33 mouse cellular contexts compared by ENCODE assay signal in genomic region chr1:157334834-157335233, GRCm38 (mm10).
DNase-seq lines count a peak whose midpoint lies in the region; ATAC-seq and TF ChIP-seq lines count a peak whose summit lies in the region.
"Had no signal": no experiment of that assay in that cellular context is flagged by ENCODE, and none has a peak within 500 bp of the region (broad histone marks: within the 10 kb centered on the region; RNA-seq: fewer than 3 reads in every experiment).

No protein-coding gene starts in this region.

- H3K9ac ChIP-seq in forebrain, embryonic 13.5 days = no peak overlapping the region
- no peak overlapping the region for H3K9ac ChIP-seq in midbrain, postnatal 0 days (replicated peaks; ENCODE audit: low read length, poor library complexity, severe bottlenecking)
- no peak overlapping the region for H3K9ac ChIP-seq in midbrain, embryonic 15.5 days
- H3K9ac ChIP-seq: embryonic facial prominence, embryonic 15.5 days; liver, embryonic 14.5 days had no signal

- H3K27ac ChIP-seq in forebrain, embryonic 13.5 days = peak overlapping the region; percentile 76
- H3K27ac ChIP-seq in forebrain, embryonic 10.5 days = no peak overlapping the region
- H3K27ac ChIP-seq in midbrain, postnatal 0 days (ENCODE audit: low read depth, low read length) = no peak overlapping the region
- no peak overlapping the region for H3K27ac ChIP-seq in midbrain, embryonic 15.5 days
- H3K27ac ChIP-seq: embryonic facial prominence, embryonic 10.5 days; embryonic facial prominence, embryonic 15.5 days; hindbrain, embryonic 10.5 days; liver, embryonic 14.5 days; midbrain, embryonic 10.5 days; stomach, postnatal 0 days had no signal

- H3K4me2 ChIP-seq in forebrain, embryonic 13.5 days = no peak overlapping the region
- no peak overlapping the region for H3K4me2 ChIP-seq in midbrain, postnatal 0 days (ENCODE audit: low read depth, low read length, poor library complexity, severe bottlenecking)
- no peak overlapping the region for H3K4me2 ChIP-seq in midbrain, embryonic 15.5 days
- H3K4me2 ChIP-seq: embryonic facial prominence, embryonic 15.5 days had no signal

- 39% methylated on average over 3 of the region's 3 CpGs for WGBS in forebrain, embryonic 13.5 days
- 76% methylated on average over 3 of the region's 3 CpGs for WGBS in forebrain, embryonic 10.5 days
- 74% methylated on average over 3 of the region's 3 CpGs for WGBS in midbrain, postnatal 0 days
- WGBS in midbrain, embryonic 15.5 days = 74% methylated on average over 3 of the region's 3 CpGs

- peaks cover 18% of the 10 kb centered on the region for H3K4me1 ChIP-seq in forebrain, embryonic 13.5 days
- H3K4me1 ChIP-seq in forebrain, embryonic 10.5 days = peaks cover 6% of the 10 kb centered on the region; the same call in 1 of the 2 replicates
- H3K4me1 ChIP-seq in midbrain, postnatal 0 days (ENCODE audit: insufficient read depth, low read length) = no peaks in the 10 kb centered on the region
- H3K4me1 ChIP-seq in midbrain, embryonic 15.5 days = no peaks in the 10 kb centered on the region
- H3K4me1 ChIP-seq: embryonic facial prominence, embryonic 10.5 days; embryonic facial prominence, embryonic 15.5 days; hindbrain, embryonic 10.5 days; midbrain, embryonic 10.5 days had no signal

- no peaks in the 10 kb centered on the region for H3K36me3 ChIP-seq in forebrain, embryonic 13.5 days (ENCODE audit: poor library complexity, severe bottlenecking)
- H3K36me3 ChIP-seq in forebrain, embryonic 10.5 days (replicated peaks) = no peaks in the 10 kb centered on the region
- H3K36me3 ChIP-seq in midbrain, postnatal 0 days (ENCODE audit: insufficient read depth, low read length) = no peaks in the 10 kb centered on the region
- no peaks in the 10 kb centered on the region for H3K36me3 ChIP-seq in midbrain, embryonic 15.5 days (replicated peaks)
- H3K36me3 ChIP-seq: embryonic facial prominence, embryonic 10.5 days; embryonic facial prominence, embryonic 15.5 days; G1E; hindbrain, embryonic 10.5 days; midbrain, embryonic 10.5 days had no signal

- H3K4me3 ChIP-seq in forebrain, embryonic 13.5 days = no peak overlapping the region
- no peak overlapping the region for H3K4me3 ChIP-seq in forebrain, embryonic 10.5 days
- no peak overlapping the region for H3K4me3 ChIP-seq in midbrain, postnatal 0 days (ENCODE audit: low read depth, low read length)
- H3K4me3 ChIP-seq in midbrain, embryonic 15.5 days = no peak overlapping the region
- H3K4me3 ChIP-seq: embryonic facial prominence, embryonic 10.5 days; embryonic facial prominence, embryonic 15.5 days; hindbrain, embryonic 10.5 days; midbrain, embryonic 10.5 days; myocyte had no signal

- no peak for DNase-seq in forebrain, embryonic 10.5 days (ENCODE audit: extremely low spot score, low spot score)
- DNase-seq in midbrain, postnatal 0 days (ENCODE audit: low spot score) = peak; percentile 22
- peak; percentile 14 for DNase-seq in brain, embryonic 18.5 days (ENCODE audit: low read depth, low spot score)
- no peak for DNase-seq in right cerebral cortex, postnatal 25 days
- DNase-seq in gastrocnemius, postnatal 36 days = no peak
- DNase-seq: adrenal gland, postnatal 10 days; cerebellum, adult 2 months; cerebellum, postnatal 14 days; gastrocnemius, postnatal 10 days; heart, postnatal 14 days; kidney, adult 9 months; kidney, postnatal 10 days; layer of hippocampus, adult 9-11 months; liver; lung, adult 2 months; lung, postnatal 10 days; right cerebral cortex, adult 18-20 months; right cerebral cortex, postnatal 4 days; thymus, adult 18-20 months; thymus, postnatal 25 days had no signal

- no peaks in the 10 kb centered on the region for H3K27me3 ChIP-seq in forebrain, embryonic 13.5 days
- H3K27me3 ChIP-seq in forebrain, embryonic 10.5 days (ENCODE audit: poor library complexity, severe bottlenecking) = no peaks in the 10 kb centered on the region
- H3K27me3 ChIP-seq in midbrain, postnatal 0 days (ENCODE audit: insufficient read depth, low read length) = no peaks in the 10 kb centered on the region
- no peaks in the 10 kb centered on the region for H3K27me3 ChIP-seq in midbrain, embryonic 15.5 days (replicated peaks)
- H3K27me3 ChIP-seq: embryonic facial prominence, embryonic 15.5 days; Patski had no signal

- TF ChIP-seq CTCF in midbrain, postnatal 0 days (IDR thresholded peaks at IDR 0.05) = no peak

- intact Hi-C loops in gastrocnemius, postnatal 36 days (cut with DNase I) = no loop called here

- no peaks in the 10 kb centered on the region for H3K9me3 ChIP-seq in forebrain, embryonic 13.5 days (replicated peaks)
- H3K9me3 ChIP-seq in forebrain, embryonic 10.5 days = no peaks in the 10 kb centered on the region
- no peaks in the 10 kb centered on the region for H3K9me3 ChIP-seq in midbrain, postnatal 0 days (ENCODE audit: low read length)
- no peaks in the 10 kb centered on the region for H3K9me3 ChIP-seq in midbrain, embryonic 15.5 days
- H3K9me3 ChIP-seq: embryonic facial prominence, embryonic 10.5 days; embryonic facial prominence, embryonic 15.5 days; G1E; hindbrain, embryonic 10.5 days; midbrain, embryonic 10.5 days had no signal

- peak; percentile 72 for ATAC-seq in forebrain, embryonic 13.5 days
- no peak for ATAC-seq in midbrain, postnatal 0 days (ENCODE audit: low FRiP score)
- ATAC-seq in midbrain, embryonic 15.5 days (replicated peaks) = no peak
- ATAC-seq: intestine, postnatal 0 days; midbrain, embryonic 16.5 days; Patski had no signal

Comparison
In these comparisons a context has a peak if more than half of its experiments do, and no peak if none do; other contexts are left out.
1. DNase-seq: peak in midbrain, postnatal 0 days (single experiment) and brain, embryonic 18.5 days (single experiment); none in forebrain, embryonic 10.5 days (single experiment), right cerebral cortex, postnatal 25 days (single experiment) and gastrocnemius, postnatal 36 days (0 of 2).